Mouse (Mus musculus) midbrain, postnatal 0 days (tissue): ENCODE results near the gene Gns. TPM values are rescaled to one million over a fixed set of nuclear protein-coding genes. Genes with fewer than 3 reads are reported as not detected.

Experiments used
- ATAC-seq: fragments of 200-750 bp; cut with Nextera tagmentation; 2 replicates; pipeline ENCODE4 v1.8.0; 2017; ENCODE audit warnings: moderate number of reproducible peaks, mild to moderate bottlenecking, moderate TSS enrichment, moderate library complexity; ENCODE audit not compliant: low FRiP score
- DNase-seq: peaks from one replicate; pipeline ENCODE4 v3.0.0-alpha.2; 2015; ENCODE audit warnings: low spot score
- H3K27ac ChIP-seq: fragments of 300-500 bp; sonication (generic); 2 replicates; pipeline ENCODE4 v1.5.1; 2014; ENCODE audit warnings: low read depth, mild to moderate bottlenecking, low read length, mixed read lengths
- H3K27me3 ChIP-seq: fragments of 300-500 bp; sonication (generic); 2 replicates; pipeline ENCODE4 v1.6.1; 2014; ENCODE audit warnings: low read length, control low read depth, mixed read lengths; ENCODE audit not compliant: insufficient read depth
- H3K36me3 ChIP-seq: fragments of 300-500 bp; sonication (generic); 2 replicates; pipeline ENCODE4 v1.6.1; 2014; ENCODE audit warnings: low read length, control low read depth, mixed read lengths; ENCODE audit not compliant: insufficient read depth
- H3K4me1 ChIP-seq: fragments of 300-500 bp; sonication (generic); 2 replicates; pipeline ENCODE4 v1.6.1; 2014; ENCODE audit warnings: mild to moderate bottlenecking, control low read depth, antibody characterized with exemption, low read length, mixed read lengths; ENCODE audit not compliant: insufficient read depth
- H3K4me2 ChIP-seq: fragments of 300-500 bp; sonication (generic); 2 replicates; pipeline ENCODE4 v1.6.1; 2014; ENCODE audit warnings: low read depth, mild to moderate bottlenecking, low read length, mixed read lengths; ENCODE audit not compliant: poor library complexity, severe bottlenecking
- H3K4me3 ChIP-seq: fragments of 300-500 bp; sonication (generic); 2 replicates; pipeline ENCODE4 v1.5.1; 2014; ENCODE audit warnings: low read depth, mild to moderate bottlenecking, low read length, moderate library complexity
- H3K9ac ChIP-seq: fragments of 300-500 bp; sonication (generic); replicated peaks from 2 replicates; pipeline ENCODE4 v1.6.1; 2014; ENCODE audit warnings: mild to moderate bottlenecking, low read length, moderate library complexity, mixed read lengths; ENCODE audit not compliant: poor library complexity, severe bottlenecking
- H3K9me3 ChIP-seq: fragments of 300-500 bp; sonication (generic); 2 replicates; pipeline ENCODE4 v1.6.1; 2016; ENCODE audit warnings: low read length, control low read depth
- CTCF ChIP-seq: IDR thresholded peaks from 2 replicates; pipeline ENCODE4 v1.5.1; 2016; ENCODE audit warnings: antibody characterized with exemption, mild to moderate bottlenecking
- WGBS: fragments of 180-500 bp; shearing (Covaris S2); extraction: QIAGEN DNeasy Blood & Tissue Kit; methylation state at CpG from one replicate; pipeline ENCODE4 v1.1.7; 2014; 5-methylcytosine and 5-hydroxymethylcytosine counted together
- polyA plus RNA-seq: library from polyadenylated mRNA; unstranded; fragments of >200 nt; fragmentation: Nextera tagmentation; extraction: Ambion mirVana; gene quantifications from 2 replicates; pipeline ENCODE4 v1.2.1, GENCODE M21; 2015
- total RNA-seq: library from RNA; depleted of rRNA; stranded (reverse); fragments of >200 nt; gene quantifications from 2 replicates; pipeline ENCODE4 v1.2.3, GENCODE M21; 2014

The Gns gene
- total and polyA plus RNA-seq, 2 experiments from 2014 or later, result 40.4 to 84.3 TPM

DNA sequence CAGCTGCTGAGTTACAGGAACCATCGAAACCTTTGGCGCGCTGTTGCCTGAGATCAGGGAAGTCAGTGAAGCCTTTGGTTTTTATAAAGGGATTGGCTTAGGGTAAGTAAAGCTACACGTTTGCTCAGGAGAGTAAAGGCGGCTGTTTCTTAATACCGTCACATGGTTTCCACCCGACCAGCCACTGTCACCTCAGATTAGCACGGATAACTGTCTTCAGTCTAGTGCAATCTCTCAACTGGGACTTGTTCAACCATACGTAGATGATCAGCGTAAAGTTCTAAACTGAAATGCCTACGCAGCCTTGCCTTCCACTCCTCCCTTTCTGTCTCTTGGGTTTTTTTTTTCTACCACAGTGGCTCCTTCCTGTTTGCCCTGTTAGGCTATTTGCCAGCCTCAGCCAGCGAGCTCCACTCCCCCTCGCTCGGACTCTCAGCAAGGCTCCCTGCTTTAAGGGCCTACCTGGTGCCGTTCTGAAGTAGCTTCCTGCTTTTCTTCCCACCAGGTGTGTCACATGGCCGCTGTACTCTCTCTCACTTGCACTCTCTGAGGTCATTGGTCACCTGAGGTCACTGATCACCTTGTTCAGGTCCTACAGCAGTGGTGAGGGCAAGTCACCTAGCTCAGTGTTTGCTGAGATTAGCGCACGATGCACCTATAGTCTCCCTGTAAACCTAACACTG lies 4.0 kb downstream of the Gns start:
- Histone ChIP-seq H3K9ac (no peak overlapping the region), H3K4me3 (no peak overlapping the region), H3K27ac (no peak overlapping the region), H3K9me3 (no peaks in the 10 kb centered on the region), H3K4me1 (peaks cover 6% of the 10 kb centered on the region; the same call in 1 of the 2 replicates), H3K27me3 (no peaks in the 10 kb centered on the region), H3K4me2 (no peak overlapping the region), H3K36me3 (peaks cover 17% of the 10 kb centered on the region)
- DNase-seq (no peak), ATAC-seq (no peak)
- WGBS, result 72% methylated on average over 18 of the region's 18 CpGs
- TF ChIP-seq CTCF, result no peak

- DNase-seq (no peak), ATAC-seq (no peak)
- TF ChIP-seq CTCF, result peak; percentile 50
- no peak overlapping the region for H3K4me2 ChIP-seq
- peaks cover 28% of the 10 kb centered on the region for H3K36me3 ChIP-seq
- 91% methylated on average over 6 of the region's 6 CpGs for WGBS
- H3K4me3 ChIP-seq, result no peak overlapping the region
- no peaks in the 10 kb centered on the region for H3K27me3 ChIP-seq
- H3K9me3 ChIP-seq, result no peaks in the 10 kb centered on the region
- H3K4me1 ChIP-seq, result peaks cover 6% of the 10 kb centered on the region; the same call in 1 of the 2 replicates
- no peak overlapping the region for H3K27ac ChIP-seq
- no peak overlapping the region for H3K9ac ChIP-seq
These were observed 5.9 kb downstream of the Gns start for GRCm38 (mm10) chr10:121370777-121371176.

DNA sequence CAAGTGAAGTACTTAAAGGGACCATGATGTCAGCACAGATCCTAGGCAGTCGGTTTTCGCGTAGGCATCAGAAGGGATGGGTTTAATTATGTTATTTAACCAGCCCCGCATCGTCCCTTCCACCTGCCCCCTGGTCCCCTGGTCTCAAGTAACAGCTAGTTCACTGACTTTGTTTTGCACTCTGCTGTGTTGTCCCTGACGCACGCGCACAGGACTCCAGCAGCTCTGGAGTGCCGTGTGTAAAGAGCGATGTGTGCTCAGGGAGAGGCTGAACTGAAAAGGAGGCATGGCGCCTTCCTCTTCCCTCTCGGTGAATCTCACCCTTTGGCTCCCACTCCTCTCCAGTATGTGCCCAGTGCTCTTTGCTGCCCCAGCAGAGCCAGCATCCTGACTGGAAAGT lies 9.1 kb downstream of the Gns start:
- Histone ChIP-seq H3K9ac (no peak overlapping the region), H3K9me3 (no peaks in the 10 kb centered on the region), H3K4me2 (no peak overlapping the region), H3K27ac (no peak overlapping the region), H3K4me1 (no peaks in the 10 kb centered on the region), H3K4me3 (no peak overlapping the region), H3K36me3 (peaks cover 57% of the 10 kb centered on the region), H3K27me3 (no peaks in the 10 kb centered on the region)
- TF ChIP-seq CTCF, result no peak
- DNase-seq (no peak), ATAC-seq (no peak)
- 82% methylated on average over 12 of the region's 12 CpGs for WGBS

DNA sequence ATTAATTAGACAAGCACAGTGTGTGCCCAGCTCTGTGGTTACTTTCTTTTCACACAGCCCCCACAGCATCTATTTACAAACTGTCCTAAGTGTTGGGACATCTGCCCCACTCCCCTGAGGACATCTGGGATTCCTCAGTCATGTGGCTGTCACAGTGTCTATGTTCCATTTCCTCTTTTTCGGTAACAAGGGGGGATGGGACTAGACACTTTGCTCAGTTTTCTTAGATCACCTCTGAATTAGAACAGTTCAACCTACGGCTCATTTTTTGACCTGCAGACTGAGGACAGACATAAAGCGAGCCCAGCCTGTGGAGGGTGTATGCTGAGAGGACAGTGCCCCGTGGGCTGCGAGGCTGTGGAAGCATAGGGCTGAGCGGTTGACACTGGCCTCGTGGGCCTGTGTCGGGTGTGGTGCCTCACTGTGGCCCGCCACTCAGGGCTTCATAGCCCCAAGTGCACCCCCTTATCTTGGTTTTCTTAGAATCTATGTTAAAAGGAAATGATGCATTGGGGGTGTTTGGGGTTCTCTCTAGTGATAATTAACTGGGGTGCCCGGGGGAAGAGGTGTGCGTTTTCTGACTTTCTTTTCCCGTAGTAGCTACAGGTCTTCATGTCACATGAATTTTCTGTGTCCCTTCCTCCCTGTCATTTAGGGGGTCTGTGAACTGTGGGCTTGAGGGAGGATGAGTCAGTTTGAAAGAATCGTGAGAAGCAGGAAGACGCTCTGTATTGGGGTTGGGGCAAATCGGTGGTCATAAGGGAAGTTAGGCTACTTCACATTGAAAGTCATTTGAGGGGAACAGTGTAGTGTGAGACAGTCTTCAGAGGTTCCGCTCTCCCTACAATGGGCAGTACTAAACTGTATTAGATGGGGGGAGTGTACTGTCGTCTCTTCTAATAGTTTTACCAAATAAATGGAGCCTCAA lies 10.1 kb downstream of the Gns start:
- Histone ChIP-seq H3K4me1 (no peaks in the 10 kb centered on the region), H3K4me2 (no peak overlapping the region), H3K4me3 (no peak overlapping the region), H3K27ac (no peak overlapping the region), H3K36me3 (peaks cover 62% of the 10 kb centered on the region), H3K9me3 (no peaks in the 10 kb centered on the region), H3K27me3 (no peaks in the 10 kb centered on the region), H3K9ac (no peak overlapping the region)
- no peak for DNase-seq
- no peak for ATAC-seq
- no peak for TF ChIP-seq CTCF
- WGBS, result 95% methylated on average over 17 of the region's 17 CpGs

GRCm38 (mm10) chr10:121375649-121376493 lies 11.0 kb downstream of the Gns start:
- no peak overlapping the region for H3K4me2 ChIP-seq
- no peak overlapping the region for H3K9ac ChIP-seq
- H3K27ac ChIP-seq, result no peak overlapping the region
- WGBS, result 86% methylated on average over 24 of the region's 24 CpGs
- H3K36me3 ChIP-seq, result peaks cover 66% of the 10 kb centered on the region
- no peak overlapping the region for H3K4me3 ChIP-seq
- H3K9me3 ChIP-seq, result no peaks in the 10 kb centered on the region
- no peaks in the 10 kb centered on the region for H3K4me1 ChIP-seq
- H3K27me3 ChIP-seq, result no peaks in the 10 kb centered on the region
- no peak for TF ChIP-seq CTCF
- ATAC-seq, result no peak
- no peak for DNase-seq
